Mouse (Mus musculus) ES-CJ7 (cell line): ENCODE data around the gene Apol6.
A peak's percentile ranks its signal among the peaks of the same experiment; 100 is the strongest.

ENCODE experiments used
- DNase-seq: peaks from one replicate; pipeline ENCODE4 v3.0.0; 2011; ENCODE audit warnings: low read depth, low spot score

Apol6 gene

GRCm38 (mm10) chr15:77031271-77031670 lies 13.3 kb upstream of the Apol6 start:
- no peak for DNase-seq

- no peak for DNase-seq
These were observed 10.0 kb upstream of the Apol6 start for GRCm38 (mm10) chr15:77034526-77034925.

- peak; percentile 31 for DNase-seq
These were observed 8.9 kb upstream of the Apol6 start for GRCm38 (mm10) chr15:77035643-77036042.

DNA sequence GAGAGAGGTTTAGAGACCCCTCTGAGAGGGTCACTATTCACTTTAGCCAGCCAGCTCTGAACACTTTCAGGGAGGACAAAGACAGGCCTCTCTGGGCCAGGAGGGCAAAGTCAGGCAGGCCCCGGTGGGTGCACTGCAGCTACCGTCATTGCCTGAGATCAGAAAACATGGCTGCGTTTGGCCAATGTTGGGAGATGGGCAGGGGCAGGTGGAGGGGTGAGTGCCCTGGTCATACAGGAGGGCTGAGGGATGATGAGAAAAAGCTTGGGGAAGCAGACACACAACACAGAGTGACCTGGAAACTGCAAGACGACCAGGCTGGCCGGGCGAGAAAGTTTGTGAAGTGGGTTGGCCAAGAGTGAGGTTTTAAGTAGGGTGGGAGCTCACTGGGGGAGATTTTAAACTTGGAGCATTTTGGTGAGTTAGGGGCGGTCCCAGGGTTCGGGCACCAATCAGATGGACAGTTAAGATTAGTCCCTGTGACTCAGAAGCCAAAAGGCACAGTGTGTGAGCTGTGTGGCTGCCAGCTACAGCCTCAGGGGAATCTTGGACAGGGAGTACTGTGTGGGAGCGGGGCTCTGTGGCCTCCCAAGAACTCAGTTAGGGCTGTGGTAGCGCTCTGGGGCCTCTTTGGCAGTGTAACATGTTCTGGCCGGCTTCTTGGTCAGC lies 8.1 kb upstream of the Apol6 start:
- DNase-seq = no peak

DNA sequence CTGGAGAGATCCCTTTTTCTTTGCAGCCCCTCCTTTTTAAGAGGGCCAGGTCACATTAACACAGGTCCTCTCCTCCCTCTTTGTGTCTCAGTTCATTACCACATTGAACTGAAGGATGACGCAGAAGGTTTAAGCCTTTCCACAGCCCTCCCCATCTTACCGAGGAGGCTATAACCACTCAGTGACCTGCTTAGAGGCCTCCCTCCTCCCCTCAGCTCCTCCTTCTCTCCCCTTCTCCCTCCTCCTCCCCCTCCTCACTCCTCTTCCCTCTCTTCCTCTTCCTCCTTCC lies 7.6 kb upstream of the Apol6 start:
- DNase-seq = no peak

DNA sequence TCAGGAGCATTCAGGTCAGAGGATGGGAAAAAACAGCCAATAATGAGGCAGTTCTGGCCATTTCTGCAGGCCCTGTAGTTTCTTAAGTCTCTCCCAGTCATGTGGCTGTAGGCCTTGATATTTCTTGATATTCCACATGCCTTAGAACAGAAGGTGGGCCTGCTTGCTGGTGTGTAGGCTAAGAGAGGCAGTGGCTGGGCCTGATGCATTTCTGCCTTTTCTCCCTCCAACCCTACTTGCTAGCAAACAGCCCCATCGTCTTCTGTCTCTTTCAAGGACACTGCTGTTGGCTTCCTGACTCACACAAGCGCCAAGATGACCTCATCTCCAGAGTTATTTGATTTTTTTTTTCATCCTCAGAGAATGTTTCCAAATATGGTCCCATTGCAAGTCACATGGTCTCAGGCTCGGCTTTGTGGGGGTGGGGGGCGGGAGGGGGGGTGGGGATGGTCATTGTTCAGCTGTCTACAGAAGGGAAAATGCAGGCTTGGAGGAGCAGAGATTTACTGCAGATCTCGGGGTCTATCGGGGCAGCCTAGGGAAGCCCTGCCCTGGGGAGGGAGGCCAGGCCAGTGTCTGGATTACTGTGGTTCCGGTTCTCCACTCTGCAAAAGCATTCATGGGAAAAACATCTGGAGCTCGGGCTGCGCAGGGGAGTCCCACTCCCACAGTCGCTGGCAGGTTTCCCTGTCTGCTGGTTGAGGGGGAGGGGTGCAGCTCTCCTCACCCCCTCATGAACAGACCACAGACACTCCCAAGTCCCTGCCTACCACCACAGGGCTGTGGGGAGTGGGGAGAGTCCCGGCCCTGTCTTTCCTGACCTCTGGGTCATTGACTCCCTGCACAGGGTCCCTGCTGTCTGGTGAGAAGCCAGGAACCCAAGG lies 7.0 kb upstream of the Apol6 start:
- peak; percentile 62 for DNase-seq

DNA sequence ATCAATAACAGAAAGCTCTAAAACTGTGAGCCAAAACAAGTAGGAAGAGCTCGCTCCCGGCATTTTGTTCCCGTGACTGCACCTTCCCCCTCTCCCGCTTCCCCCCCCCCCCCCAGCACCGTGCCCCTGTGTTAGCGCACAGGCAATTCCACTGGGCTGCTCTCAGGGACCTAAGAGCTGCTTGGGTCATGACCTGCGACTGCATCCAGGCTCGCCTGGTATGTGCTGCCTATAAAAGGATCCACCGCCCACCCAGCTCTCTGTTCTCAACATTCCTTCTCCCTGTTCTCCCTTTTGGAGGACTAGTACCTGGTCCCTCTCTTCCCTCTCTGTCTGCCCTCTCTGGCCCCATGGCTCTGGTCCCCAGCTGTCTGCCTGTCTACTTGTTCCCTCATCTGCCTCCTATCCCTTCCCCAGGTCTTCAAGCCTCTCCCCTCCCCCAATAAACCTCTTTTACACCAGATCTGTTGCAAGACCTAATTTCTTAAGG lies 5.3 kb upstream of the Apol6 start:
- peak; percentile 43 for DNase-seq

DNA sequence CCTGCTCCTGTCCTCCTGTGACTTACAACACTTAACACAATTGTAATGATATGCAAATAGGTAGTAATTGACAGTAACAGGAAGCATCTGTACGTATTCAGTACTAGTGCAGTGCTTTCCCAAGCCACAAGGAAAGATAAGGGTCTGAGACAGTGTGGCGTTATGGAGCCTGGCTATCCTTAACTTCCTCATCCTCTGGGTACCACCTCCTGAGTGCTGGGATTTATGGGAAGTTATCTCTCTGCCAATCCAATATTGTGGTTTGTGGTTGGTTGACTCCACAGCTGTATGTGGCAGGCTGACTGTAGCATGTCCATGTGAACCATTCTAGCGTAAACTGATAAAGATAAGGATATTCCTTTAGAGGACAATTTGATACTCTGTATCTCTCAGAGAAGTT lies 3.7 kb upstream of the Apol6 start:
- DNase-seq = no peak

- DNase-seq = no peak
These were observed 1.1 kb downstream of the Apol6 start for GRCm38 (mm10) chr15:77045609-77046008.

DNA sequence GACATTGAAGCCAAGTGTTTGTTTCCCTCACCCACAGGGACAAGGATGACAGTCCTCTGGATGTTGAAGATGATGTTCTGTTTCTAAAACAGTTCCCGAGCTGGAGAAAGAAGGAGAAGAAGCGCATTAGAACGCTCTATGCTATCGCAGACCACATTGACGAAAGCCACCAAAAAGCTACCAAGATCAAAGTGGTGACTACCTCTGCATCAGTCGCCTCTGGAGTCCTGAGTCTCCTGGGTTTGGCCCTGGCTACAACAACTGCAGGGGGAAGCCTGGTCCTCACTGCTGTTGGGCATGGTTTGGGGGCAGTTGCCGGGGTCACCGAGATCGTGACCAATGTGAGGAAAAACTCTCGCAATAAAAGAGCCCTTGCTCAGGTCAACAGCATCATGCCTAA lies 6.0 kb downstream of the Apol6 start, which contains the start of gene Mb:
Gene Mb (minus strand): TSS at position 101 of the 400 bp plus-strand sequence.
- no peak for DNase-seq

DNA sequence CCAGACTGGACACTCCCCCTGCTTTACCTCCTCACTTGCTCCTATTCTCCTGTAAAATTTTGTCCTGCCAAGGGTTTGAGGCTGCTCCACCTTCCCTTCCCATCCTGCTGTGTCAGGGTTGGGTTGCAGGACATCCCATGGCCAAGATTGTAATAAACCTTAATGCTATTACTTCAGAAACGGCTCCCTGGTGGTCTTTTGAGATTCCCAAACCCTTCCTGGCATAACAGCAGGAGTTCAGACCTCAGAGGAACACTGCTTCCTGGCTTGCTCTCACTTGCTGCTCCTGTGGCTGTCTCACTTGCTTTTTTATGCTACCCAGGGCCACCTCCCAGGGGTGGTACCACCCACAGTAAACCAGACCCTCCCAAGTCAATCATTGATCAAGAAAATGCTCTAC lies 7.6 kb downstream of the Apol6 start:
- DNase-seq = peak; percentile 73

DNA sequence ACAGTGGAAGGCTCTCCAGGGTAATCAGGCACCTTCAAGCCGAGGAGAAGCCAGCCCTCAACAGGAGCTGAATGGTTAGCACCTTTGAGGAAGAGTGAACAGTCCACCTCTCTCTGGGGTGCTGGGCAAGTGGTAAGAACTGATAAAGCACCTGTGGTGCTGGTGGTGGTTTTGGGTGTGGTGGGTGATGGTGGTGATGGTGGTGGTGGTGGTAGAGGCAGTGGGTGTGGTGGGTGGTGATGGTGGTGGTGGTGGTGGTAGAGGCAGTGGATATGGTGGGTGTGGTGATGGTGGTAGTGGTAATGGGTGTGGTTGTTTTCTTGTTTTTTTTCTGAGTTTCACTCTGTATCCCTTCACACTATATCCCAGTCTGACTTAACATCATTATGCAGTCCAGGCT lies 8.5 kb downstream of the Apol6 start:
- DNase-seq = no peak

DNA sequence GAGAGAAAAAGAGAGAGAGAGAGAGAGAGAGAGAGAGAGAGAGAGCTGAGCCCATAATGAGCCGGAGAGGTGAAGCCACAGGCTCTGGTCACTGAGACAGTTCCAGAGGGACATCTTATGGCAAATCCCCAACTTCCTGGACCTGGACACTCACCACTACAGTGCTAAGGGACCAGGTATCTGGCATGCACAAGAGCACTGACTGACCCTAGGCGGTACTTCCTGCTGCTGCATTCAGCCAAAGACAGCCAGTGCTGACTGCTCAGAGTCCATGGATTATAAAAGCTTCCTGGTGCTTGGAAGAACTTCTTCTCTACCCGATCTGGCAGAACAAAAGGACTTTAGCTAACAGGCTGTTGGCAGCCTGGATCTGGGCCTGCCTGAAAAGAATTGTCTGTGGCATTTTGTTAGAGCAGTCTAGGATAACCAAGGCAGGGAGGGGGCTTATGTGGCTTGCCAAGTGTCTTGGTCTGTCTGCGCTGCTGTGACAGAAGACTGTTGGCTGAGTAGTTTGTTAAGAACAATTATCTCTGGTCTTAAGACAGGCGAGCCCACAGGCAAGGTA lies 10.2 kb downstream of the Apol6 start:
- DNase-seq = no peak

- peak; percentile 57 for DNase-seq
These were observed 11.7 kb downstream of the Apol6 start for GRCm38 (mm10) chr15:77056001-77056790.

DNA sequence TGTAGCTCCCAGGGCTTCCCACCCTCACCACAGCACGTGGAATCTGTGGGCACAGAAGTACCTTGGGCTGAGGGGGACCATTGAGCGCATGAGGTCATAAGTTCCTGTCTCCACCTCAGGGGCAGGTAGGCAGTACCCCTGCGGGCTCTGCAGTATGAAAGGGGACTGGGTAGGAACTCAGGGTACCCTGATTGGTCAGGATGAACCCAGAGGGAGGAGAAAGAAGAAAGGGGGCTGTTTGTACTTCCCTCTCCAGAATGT lies 12.2 kb downstream of the Apol6 start:
- no peak for DNase-seq

DNA sequence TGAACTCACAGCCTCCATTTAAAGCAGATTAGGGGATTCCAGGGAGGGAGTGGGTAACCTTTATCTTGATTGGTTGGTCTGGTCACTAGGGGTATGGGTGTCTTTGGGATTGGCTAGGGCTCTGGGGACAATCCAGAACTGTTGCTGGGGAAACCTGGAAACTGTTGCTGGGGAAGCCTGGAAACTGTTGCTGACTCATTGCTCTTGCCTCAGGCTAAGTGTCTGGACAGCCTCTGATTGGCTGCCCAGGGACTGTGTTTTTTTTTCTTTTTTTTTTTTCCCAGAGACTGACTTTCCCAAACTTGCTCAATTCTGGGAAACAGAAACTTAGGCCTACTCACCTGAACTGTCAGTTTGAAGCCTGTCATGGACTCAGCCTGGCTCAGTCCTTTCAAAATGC lies 14.0 kb downstream of the Apol6 start:
- DNase-seq = peak; percentile 91

- peak; percentile 47 for DNase-seq
These were observed 14.9 kb downstream of the Apol6 start for GRCm38 (mm10) chr15:77059416-77059815.

DNA sequence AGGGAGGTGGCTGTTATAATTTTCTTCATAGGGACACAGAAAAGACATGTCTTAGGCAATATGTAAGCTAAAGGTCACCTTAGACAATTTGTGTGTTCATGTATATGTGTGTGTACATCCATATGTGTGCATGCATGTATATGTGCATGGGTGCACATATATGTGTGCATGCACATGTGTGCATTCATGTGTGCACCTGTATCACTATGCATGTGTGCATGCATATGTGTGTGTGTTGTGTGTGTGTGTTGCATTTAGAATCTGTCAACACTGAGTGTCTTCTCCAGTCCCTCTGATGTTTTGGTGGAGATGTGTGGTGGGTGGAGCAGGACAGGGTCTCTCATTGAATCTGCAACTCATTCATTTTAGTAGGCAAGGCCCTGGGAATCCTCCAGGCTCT lies 18.2 kb downstream of the Apol6 start:
- DNase-seq = no peak

- DNase-seq = no peak
These were observed 20.8 kb downstream of the Apol6 start for GRCm38 (mm10) chr15:77065259-77065852.

DNA sequence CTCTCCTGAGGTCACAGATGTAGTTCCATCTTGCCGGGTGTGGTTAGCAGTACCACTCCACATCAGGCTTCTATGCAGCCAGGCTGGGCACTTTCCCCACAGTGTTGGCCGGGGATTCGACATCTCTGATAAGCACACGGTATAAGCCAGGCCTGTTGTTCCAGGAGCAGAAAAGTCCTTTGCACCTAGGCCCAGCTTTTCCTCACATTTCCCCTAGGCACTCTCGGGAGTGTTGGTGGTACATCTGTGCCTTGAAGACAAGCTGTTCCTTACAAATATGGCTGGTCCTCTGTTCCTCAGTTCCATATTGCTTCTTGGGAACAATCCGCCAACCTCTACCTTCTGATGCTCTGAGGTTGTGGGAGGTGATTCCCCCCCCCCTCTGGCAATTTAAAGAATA lies 21.7 kb downstream of the Apol6 start:
- no peak for DNase-seq

- no peak for DNase-seq
These were observed 23.9 kb downstream of the Apol6 start for GRCm38 (mm10) chr15:77068439-77068861.

- DNase-seq = no peak
These were observed 24.5 kb downstream of the Apol6 start for GRCm38 (mm10) chr15:77069019-77069418.
